Mouse (Mus musculus): Measurements from ENCODE around the gene Gm8246.
"Not testable (repeated sequence)": the region's sequence is repeated elsewhere in the genome, so short reads cannot be mapped to it uniquely, and the experiment has no call there.

Gm8246 gene

DNA sequence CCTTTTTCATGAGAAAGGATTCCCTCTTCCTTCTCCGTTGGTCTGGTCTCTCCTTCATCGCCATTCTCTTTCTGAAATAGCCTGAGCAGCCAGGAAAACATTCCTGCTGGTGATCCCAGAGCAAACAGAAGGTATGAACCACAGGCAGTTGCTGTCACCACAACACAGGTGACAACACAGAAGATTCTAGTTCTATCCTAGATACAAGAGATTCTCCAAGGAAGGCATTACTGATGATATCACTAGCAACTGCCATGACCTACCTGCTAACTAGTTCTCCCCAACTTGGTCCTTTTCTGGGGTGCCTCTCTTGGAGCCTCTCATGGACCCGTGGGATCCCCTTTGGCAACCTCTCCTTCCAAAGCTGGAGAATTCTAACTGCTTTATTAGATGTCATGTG is at the start of gene Gm8246:
Gene Gm8246 (minus strand): TSS at position 101 of the 400 bp plus-strand sequence.
- DNase-seq (ENCODE audit: low spot score in 2 of 2), result not testable (repeated sequence)

DNA sequence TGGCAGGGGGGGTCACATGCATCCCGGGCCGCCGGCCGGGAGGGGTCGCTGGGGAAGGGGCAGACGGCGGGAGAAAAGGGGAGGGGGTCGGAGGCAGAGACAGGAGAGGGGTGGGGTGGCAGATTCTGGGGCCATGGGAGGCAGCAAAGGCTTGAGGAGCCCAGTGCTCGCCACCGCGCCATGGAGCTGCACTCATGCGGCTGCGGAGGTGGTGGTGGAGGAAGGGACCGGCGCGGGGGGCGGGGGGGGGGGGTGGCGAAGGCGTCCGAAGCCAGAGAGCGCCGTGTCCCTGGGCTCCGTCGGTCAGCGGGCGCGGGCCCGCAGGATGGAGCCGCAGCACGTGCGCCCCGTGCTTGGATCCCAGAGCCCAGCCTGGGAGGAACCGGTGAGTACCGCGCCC is 23.7 kb upstream of the Gm8246 start, which contains the start of gene Gm3488:
Gene Gm3488 (plus strand): TSS at position 301 of the 400 bp plus-strand sequence.
- not testable (repeated sequence) for DNase-seq (ENCODE audit: low spot score in 2 of 2)

DNA sequence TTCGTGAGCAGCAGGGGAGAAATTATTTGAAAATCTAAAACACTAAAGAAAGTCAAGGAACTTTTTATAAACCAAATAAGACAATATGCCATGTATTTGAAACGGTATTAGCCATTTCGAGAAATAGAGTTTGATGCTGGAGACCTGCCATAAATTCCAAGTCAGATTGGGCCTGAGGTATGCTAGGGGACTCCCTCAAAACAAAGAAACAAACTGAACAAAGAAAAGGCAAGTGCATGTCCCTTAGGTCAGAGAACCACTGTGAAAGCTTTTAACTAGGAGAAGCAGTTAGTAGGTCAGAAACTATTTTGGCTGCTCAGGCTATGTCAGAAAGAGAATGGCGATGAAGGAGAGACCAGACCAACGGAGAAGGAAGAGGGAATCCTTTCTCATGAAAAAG is 6.3 kb upstream of the Gm8246 start, which contains the start of gene Gm3187:
Gene Gm3187 (plus strand): TSS at position 301 of the 400 bp plus-strand sequence.
- DNase-seq (ENCODE audit: low spot score in 2 of 2), result not testable (repeated sequence)

DNA sequence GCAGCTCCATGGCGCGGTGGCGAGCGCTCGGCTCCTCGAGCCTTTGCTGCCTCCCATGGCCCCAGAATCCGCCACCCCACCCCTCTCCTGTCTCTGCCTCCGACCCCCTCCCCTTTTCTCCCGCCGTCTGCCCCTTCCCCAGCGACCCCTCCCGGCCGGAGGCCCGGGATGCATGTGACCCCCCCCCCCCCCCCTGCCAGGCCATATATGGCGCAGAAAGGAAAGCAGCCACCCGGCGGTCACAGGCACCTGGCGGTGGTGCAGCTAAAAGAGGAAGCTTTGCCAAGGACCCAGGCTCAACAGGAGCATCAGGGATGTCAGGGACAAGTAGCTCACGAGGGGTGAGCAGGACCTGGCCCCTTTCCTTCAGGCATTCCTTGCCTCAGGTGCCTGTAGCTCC is 17.2 kb downstream of the Gm8246 start:
- DNase-seq (ENCODE audit: low spot score in 2 of 2), result not testable (repeated sequence)

DNA sequence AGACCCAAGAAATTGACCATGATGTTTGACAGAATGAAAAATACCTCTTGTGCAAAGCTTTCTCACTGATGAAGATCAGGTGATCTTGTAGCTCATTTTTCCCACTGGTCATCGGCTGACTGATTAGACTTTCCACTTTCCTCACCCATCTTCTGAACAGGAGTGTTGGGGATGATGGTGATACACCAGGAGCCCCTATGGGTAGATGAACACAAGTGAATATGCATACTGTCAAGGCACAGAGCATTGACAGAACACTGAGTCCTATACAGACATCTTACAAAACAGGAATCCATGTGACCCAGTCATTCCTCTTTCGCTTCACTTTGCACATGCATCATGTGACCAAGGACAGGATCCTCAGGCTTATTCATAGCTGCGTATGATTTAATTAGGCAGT is 22.3 kb downstream of the Gm8246 start, which contains the start of gene Gm3194:
Gene Gm3194 (minus strand): TSS at position 101 of the 400 bp plus-strand sequence.
- DNase-seq (ENCODE audit: low spot score in 2 of 2), result not testable (repeated sequence)
